Mouse (Mus musculus) spleen, embryonic (tissue): ENCODE measurements around the gene Cd1d1.
"Not testable (repeated sequence)": the region's sequence is repeated elsewhere in the genome, so short reads cannot be mapped to it uniquely, and the experiment has no call there.

Experiments used
- CTCF ChIA-PET: fragments of 350-600 bp; sonication (Branson Sonifier 250); formaldehyde crosslinking; loops from one replicate; lab custom pipeline; 2022; lab: Charles Lee

Gene Cd1d1

DNA sequence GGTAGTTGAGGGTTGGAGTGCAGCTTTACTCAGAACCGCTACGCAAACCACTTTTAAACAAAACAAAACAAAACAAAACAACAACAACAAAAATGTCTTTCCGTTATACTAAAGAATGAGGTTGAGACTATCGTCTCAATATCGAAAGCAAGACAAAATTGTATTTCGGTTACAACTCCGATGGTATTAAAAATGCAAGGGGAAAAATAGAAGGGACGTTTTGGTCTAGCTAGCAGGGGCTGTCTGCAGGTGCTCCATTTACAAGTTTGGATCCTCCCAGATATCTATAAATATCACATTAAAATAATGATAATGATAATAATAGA lies at the start of gene Cd1d1:
Cd1d1 (minus strand) TSS at position 27 of the 326 bp plus-strand sequence.
- CTCF ChIA-PET = interaction anchor here (0.6 kb wide), 1 partner anchor 71 kb away, joined by 3 read pairs; no protein-coding TSS in a partner anchor

GRCm38 (mm10) chr3:87047801-87048200 lies 48.6 kb upstream of the Cd1d1 start:
- CTCF ChIA-PET = no interaction called here

DNA sequence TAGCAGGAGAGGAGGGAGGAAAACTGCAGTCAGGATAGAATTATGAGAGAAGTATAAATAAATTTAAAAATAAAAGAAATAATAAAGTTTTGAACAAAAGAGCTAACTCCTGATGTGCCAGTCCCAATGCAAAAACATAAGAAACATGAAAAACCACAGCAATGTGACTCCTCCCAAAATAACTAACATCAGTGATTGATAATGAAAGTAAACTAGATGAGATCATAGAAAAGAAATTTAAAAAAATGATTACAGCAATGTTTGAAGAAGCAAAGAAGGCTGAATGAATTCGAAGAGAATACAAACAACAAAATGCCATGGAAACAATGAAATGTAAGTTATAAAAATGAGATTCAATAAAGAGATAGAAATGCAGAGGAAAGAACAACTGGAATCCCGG lies 42.5 kb upstream of the Cd1d1 start:
- CTCF ChIA-PET = interaction anchor here (0.8 to 0.9 kb wide), 2 partner anchors 9 to 26 kb away, joined by 5 to 14 read pairs; no protein-coding TSS in a partner anchor

DNA sequence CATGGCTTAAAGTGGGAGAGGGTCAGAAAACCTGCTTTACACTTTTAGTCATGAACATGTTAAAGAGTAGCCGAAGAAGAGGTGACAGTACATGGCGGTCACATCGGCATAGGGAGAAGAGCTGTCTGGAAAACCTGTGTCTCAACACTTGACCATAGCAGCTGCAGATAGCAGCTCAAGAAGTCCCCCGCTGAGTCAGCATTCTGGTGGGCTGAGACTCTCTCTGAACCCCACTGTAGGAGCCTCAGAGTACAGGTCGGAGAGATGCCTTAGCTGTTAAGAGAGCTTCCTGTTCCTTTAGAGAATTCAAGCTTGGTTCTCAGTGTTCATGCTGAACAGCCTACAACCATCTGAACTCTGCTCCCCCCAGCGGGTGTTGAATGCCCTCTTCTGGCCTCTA lies 39.3 kb upstream of the Cd1d1 start:
- CTCF ChIA-PET = interaction anchor here (0.5 kb wide), 1 partner anchor 12 kb away, joined by 5 read pairs; no protein-coding TSS in a partner anchor

DNA sequence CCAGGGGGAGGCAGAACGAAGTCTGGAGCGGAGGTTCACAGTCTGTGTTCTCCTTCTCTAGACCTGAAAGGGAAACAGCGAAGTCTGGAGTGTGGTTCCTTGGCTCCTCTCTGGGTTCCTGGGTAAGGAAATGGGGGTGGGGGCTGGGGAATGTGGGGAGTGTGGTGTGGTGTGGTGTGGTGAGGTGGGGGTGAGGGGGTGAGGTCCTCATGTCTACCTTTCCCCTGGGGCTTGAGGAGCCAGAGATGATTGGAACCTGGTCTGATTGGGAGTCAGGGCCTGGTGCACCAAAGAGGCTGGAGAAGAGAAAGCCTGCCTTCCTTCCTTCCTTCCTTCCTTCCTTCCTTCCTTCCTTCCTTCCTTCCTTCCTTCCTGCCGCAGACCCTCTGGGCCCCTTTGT lies 34.8 kb upstream of the Cd1d1 start:
- CTCF ChIA-PET = no interaction called here

GRCm38 (mm10) chr3:87033357-87033756 lies 34.1 kb upstream of the Cd1d1 start:
- CTCF ChIA-PET = interaction anchor here (0.5 to 1.1 kb wide), 3 partner anchors 9 to 314 kb away, joined by 3 to 5 read pairs (median 4); no protein-coding TSS in a partner anchor

DNA sequence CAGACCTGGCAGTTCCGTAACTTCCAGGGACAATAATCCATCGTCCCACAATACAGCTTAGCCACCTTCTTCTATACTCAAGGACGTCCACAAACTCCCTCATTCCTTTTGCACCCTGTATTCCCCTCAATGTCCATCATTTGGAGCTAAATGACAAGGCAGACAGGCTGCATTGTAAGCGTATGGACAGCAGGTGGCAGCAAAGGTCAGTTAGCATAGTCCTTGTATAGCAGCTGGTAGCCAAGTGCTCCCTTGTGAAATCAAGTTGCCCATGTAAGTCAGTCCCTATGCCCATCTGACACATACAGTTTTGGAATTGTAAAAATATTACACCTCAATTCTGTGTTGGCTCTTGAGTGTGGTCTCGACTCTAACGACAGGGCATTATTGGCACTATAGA lies 31.6 kb upstream of the Cd1d1 start:
- CTCF ChIA-PET = no interaction called here

DNA sequence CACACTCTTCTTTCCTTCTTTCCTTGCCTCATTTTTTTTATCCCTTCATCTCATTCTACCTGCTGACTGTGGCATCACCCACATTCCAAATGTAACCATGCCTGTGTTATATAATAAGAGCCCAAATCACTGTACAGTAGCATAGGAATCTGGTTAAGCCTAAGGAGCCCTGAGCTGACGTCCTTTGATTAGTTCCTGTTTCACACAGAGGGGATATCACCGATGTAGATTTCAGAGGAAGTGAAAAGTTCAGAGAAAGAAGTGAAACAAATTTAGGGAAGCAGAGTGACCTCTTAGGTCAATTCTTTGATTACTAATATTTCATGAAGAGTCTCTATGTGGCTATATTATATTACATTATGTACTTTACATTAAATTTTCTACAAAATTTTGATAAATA lies 18.5 kb upstream of the Cd1d1 start:
- CTCF ChIA-PET = no interaction called here

GRCm38 (mm10) chr3:87017001-87017400 lies 17.8 kb upstream of the Cd1d1 start:
- CTCF ChIA-PET = interaction anchor here (1.2 kb wide), 1 partner anchor 8 kb away, joined by 3 read pairs; no protein-coding TSS in a partner anchor

GRCm38 (mm10) chr3:87015931-87016330 lies 16.7 kb upstream of the Cd1d1 start:
- CTCF ChIA-PET = no interaction called here

- CTCF ChIA-PET = not testable (repeated sequence)
These were observed 13.2 kb upstream of the Cd1d1 start for GRCm38 (mm10) chr3:87012406-87012805.

DNA sequence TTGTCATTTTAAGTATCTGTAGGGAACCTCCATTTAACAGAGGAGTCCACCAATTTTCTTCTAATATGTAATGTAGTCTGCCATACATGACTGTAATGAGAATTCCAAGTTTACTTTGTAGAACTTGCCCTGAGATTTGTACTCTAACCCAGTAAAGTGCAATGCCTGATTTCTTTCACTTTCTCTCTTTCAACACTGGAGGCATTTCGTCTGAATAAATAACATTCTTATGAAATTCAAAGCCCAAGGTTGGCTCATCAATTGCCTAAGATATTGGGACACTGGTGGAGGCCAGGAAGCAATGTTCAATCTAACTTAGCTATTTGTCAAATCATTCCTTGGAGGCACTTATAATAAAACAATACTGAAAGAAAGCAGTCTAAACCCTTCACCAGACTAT lies 9.0 kb upstream of the Cd1d1 start:
- CTCF ChIA-PET = not testable (repeated sequence)

DNA sequence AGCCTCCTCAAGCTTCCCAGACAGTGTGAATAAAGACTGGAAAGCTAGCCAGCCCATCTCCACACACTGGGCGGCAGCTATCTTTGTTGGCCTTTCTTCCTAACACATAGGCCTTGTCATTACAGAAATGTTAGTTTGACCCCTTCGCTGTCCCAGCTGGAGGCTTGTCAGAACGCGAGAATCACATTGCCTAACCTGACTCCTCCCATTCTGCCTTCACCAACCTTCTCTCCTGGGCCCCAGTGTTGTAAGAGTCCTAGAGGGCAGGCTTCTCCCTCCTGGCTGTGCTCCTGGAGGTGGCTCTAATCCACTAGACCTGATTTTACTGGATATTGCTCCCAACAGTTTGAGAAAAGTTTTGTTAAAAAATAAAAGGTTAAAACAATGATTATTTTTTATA lies 1.4 kb upstream of the Cd1d1 start:
- CTCF ChIA-PET = no interaction called here

DNA sequence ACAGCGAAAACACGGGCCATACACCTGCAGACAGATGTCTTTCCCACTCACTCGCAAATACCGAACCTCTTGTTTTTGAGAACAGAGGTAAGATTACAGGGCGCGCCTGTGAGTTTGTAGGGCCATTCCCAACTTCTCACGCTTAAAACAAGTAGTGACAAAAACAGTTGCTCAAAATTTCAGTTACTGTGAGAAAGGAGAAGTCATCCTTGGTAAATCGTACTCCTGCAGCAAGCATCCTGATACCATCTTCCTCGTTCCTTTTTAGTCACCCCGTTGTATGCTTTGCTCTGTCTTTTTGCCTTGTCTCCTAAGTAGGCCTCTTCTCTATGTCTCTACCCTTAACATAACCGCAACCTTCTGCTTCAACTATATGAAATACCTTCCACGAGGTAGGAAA lies 810 bp upstream of the Cd1d1 start:
- CTCF ChIA-PET = no interaction called here

- CTCF ChIA-PET = interaction anchor here (0.6 kb wide), 1 partner anchor 70 kb away, joined by 3 read pairs; no protein-coding TSS in a partner anchor
These were observed 517 bp downstream of the Cd1d1 start for GRCm38 (mm10) chr3:86998433-86999414.

GRCm38 (mm10) chr3:86996111-86996510 lies 3.1 kb downstream of the Cd1d1 start:
- CTCF ChIA-PET = interaction anchor here (0.6 kb wide), 1 partner anchor 11 kb away, joined by 3 read pairs; no protein-coding TSS in a partner anchor

DNA sequence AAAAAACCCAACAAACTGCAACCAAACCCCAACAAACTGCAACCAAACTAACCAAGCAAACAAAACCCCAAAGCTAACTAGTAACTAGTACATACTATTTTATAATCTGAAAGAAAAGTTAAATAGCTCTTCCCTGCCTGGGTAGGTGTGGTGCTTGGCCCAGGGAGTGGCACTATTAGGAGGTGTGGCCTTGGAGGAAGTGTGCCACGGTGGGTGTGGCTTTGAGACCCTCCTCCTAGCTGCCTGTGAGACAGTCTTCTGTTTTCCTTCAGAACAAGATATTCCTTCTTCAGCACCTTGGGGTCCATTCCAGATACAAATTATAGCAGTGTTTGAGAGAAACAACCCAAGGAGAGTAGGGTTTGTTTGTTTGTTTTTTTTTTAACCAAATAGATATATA lies 3.9 kb downstream of the Cd1d1 start:
- CTCF ChIA-PET = no interaction called here

DNA sequence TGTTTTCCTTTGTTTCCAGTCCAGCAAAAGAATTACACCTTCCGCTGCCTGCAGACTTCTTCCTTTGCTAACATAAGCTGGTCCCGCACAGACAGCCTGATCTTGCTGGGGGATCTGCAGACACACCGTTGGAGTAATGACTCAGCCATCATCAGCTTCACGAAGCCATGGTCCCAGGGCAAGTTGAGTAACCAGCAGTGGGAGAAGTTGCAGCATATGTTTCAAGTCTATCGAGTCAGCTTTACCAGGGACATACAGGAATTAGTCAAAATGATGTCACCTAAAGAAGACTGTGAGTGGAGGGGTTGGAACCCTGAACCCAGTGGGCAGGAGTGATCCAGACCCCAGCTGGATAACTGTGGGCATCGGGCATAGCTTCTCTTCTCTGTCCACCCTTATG lies 12.3 kb downstream of the Cd1d1 start:
- CTCF ChIA-PET = not testable (repeated sequence)

DNA sequence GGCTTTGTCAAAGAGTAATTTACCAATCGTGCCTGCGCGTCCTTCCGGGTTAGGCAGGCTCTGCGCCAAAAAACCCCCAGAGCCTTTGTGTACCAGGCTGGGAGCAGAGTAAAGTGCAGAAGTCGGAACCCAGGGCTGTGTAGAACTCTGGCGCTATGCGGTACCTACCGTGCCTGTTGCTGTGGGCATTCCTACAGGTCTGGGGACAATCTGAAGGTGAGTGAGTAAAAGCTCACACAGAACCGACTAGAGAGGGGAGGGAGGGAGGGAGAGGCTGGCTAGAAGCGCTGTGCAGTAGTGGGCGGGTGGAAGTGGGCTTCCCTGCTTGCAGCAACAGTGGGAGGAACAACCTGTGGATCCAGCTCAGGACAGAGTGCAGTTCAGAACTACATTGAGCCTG lies 12.8 kb downstream of the Cd1d1 start:
- CTCF ChIA-PET = no interaction called here

DNA sequence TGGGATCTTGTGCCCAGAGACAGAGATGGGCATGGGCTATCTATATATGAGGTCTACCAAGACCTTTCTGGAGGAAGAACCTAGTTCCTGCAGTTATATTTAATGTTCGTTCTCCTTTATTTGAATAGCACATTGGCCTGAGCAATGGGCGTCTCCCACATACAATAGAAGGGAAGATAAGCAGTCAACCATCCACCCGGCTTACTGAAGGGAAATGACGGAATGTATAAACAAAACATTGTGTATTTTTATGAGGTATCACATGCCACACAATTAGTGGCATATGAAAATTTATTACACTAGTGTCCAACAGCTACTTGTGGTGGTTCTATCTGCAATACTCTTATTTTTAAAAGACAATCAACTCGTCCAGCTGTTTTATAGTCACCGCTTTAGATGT lies 15.9 kb downstream of the Cd1d1 start:
- CTCF ChIA-PET = no interaction called here

GRCm38 (mm10) chr3:86976546-86976945 lies 22.7 kb downstream of the Cd1d1 start:
- CTCF ChIA-PET = no interaction called here

GRCm38 (mm10) chr3:86975150-86975549 lies 24.1 kb downstream of the Cd1d1 start:
- CTCF ChIA-PET = interaction anchor here (0.7 to 1.2 kb wide), 2 partner anchors 13 to 178 kb away, joined by 3 read pairs; no protein-coding TSS in a partner anchor
